Mouse (Mus musculus): Measurements from ENCODE around the gene Tmem255a. TPM values are rescaled to one million over a fixed set of nuclear protein-coding genes. Genes with fewer than 3 reads are reported as not detected.

Tmem255a gene
- polyA plus RNA-seq, 1 experiment from 2014 or later, result 39.0 TPM

Small RNA genes within 50 kb of the gene (microRNA-seq; reads per million reads assigned to microRNA genes)
- gene Mir3110, result not detected

Other genes starting within 250 kb of the Tmem255a start
- gene Btg1-ps1, start 233.6 kb downstream of the Tmem255a start, polyA plus RNA-seq (2015; fragmentation: Nextera tagmentation; extraction: Ambion mirVana), result not detected in 2 replicates
- gene Btg1-ps2, start 209.3 kb downstream of the Tmem255a start, polyA plus RNA-seq (2015; fragmentation: Nextera tagmentation; extraction: Ambion mirVana), result not detected in 2 replicates
- not detected in 2 replicates for gene Rhox10, start 186.0 kb downstream of the Tmem255a start, polyA plus RNA-seq (2015; fragmentation: Nextera tagmentation; extraction: Ambion mirVana)
- not detected in 2 replicates for gene Rhox11, start 167.3 kb downstream of the Tmem255a start, polyA plus RNA-seq (2015; fragmentation: Nextera tagmentation; extraction: Ambion mirVana)
- not detected in 2 replicates for gene Rhox12, start 141.5 kb downstream of the Tmem255a start, polyA plus RNA-seq (2015; fragmentation: Nextera tagmentation; extraction: Ambion mirVana)
- not detected in 2 replicates for gene Rhox13, start 131.2 kb downstream of the Tmem255a start, polyA plus RNA-seq (2015; fragmentation: Nextera tagmentation; extraction: Ambion mirVana)
- 4.0 and 4.7 TPM in 2 replicates for gene Zbtb33, start 62.6 kb downstream of the Tmem255a start, polyA plus RNA-seq (2015; fragmentation: Nextera tagmentation; extraction: Ambion mirVana)
- 0.07 TPM in 1 of 2 replicates, not detected in the other for gene Atp1b4, start 63.7 kb upstream of the Tmem255a start, polyA plus RNA-seq (2015; fragmentation: Nextera tagmentation; extraction: Ambion mirVana)
- gene Lamp2, start 204.0 kb upstream of the Tmem255a start, polyA plus RNA-seq (2015; fragmentation: Nextera tagmentation; extraction: Ambion mirVana), result 63.3 and 64.3 TPM in 2 replicates